Mouse (Mus musculus): Measurements from ENCODE around the gene Vcl. TPM values are rescaled to one million over a fixed set of nuclear protein-coding genes. Genes with fewer than 3 reads are reported as not detected.
A peak's percentile ranks its signal among the peaks of the same experiment; 100 is the strongest.

Vcl gene
- total RNA-seq, 4 experiments from 2014 or later: 78.2 to 176 (median 131) TPM

DNA sequence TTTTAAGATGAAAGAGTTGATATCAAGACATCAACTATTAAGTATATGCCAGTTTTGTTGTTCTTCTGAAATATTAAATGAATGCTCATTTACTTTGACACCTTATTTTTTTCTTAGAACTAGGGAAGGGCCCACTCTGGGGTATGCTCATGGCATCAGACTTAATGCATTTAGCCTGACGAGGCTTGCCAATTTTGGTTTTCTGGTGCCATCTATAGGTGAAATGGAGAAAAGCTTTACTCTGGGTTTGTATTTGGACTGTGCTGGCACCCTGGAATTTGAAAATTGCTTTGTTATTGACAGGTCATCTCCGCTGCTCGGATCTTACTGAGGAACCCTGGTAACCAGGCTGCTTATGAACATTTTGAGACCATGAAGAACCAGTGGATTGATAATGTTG, 89.8 kb downstream of the Vcl start:
- DNase-seq: no peak

DNA sequence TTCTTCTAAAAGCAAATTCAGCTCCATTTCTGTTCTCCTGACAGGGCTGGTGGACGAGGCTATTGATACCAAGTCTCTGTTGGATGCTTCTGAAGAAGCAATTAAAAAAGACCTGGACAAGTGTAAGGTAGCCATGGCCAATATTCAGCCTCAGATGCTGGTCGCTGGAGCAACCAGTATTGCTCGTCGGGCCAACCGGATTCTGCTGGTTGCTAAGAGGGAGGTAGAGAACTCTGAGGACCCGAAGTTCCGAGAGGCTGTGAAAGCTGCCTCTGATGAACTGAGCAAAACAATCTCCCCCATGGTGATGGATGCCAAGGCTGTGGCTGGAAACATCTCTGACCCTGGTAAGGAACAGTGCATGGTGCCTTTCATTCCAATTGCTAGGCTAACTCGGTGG, 91.2 kb downstream of the Vcl start:
- DNase-seq: no peak

DNA sequence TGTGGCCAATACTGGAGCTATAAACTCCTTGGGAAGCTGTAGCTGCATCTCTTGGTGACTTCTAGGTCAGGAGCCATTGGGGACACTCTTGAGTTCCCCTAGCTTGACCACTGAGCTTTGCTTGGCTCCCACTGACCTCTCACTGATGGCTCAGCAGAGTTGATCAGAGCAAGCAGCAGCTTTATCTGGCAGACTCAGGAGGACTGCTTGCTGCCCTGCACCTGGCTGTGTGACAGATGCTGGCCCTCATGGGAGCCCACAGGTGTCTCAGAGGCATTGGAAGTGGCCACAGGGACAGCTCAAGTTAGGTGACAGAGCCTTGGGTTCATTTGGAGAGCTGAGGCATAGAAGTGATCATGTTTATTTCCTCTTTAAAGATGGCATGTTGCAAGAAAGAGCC, 98.3 kb downstream of the Vcl start:
- no peak for DNase-seq

DNA sequence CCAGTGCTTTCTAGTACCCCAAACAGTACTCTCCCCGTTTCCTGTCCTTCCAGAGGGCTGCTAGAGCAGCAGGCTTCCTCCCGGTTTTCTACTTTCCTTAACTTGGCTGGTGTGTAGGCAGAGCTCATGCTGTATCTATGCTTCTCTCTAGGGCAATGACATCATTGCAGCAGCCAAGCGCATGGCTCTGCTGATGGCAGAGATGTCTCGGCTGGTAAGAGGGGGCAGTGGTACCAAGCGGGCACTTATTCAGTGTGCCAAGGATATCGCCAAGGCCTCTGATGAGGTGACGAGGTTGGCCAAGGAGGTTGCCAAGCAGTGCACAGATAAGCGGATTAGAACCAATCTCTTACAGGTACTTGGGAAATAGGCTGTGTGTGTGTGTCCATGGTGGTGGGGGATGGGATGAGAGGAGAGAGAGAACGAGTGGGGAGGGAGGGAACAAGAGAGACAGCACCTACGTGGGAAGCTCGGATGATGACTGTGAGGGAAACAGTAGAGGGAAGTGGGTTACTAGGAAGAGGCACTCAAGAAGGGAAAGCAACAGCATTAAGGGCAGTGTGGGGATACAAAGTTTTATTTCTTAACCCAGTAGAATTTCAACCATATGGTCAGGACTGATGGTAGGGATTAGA, 99.9 kb downstream of the Vcl start:
- DNase-seq: no peak

DNA sequence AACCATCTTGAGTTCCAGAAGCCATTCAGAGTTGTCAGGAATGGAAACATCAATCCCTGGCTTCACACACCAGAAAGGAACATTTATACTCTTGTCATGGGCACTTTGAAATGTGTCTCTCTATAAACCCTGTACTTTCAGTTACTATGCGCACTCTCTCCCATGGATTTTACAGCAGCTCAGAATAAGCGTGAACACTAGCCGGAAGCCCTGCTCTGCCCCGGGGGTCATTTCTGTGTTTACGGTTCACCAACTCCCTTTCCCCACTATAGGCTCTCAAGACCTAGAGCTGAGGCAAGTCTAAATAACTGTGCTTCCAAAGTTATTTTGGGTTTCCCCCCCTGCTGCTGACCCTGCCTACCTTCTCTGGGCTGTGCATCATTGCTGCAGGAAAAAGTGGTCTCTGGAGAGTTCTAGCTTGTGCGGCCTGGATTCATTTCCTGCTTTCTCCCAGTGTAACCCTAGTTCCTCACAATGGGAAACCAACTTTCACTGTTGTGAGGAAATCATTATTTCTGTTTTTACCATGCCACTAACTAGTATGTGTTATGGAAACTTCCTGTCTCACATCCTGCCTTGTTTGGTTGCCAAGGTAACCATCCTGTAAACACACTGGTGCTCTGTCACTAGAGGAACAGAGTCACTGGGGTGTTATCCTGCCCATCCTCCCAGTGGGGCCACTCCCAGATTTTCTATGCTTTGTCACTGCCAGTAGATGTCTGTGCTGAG, 102.7 kb downstream of the Vcl start:
- DNase-seq: peak; percentile 55

DNA sequence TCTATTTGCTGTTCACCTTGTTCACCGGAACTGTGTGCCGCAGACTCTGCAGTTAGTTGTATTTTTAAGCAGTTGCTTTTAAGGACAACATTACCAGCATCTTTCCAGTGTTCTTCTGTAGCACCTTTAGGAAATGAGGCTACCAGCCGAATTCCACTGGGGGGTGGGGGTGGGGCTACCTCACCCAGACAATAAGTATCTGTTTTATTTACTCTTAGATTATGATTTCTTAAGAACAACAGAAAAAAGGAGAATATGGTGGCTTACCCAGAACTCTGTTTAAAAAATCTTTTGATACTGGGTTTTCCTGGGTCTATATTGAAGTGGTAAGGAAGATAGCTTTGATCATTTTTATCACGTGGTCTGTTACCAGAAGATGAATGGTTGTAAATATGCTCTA, 105.1 kb downstream of the Vcl start:
- no peak for DNase-seq

DNA sequence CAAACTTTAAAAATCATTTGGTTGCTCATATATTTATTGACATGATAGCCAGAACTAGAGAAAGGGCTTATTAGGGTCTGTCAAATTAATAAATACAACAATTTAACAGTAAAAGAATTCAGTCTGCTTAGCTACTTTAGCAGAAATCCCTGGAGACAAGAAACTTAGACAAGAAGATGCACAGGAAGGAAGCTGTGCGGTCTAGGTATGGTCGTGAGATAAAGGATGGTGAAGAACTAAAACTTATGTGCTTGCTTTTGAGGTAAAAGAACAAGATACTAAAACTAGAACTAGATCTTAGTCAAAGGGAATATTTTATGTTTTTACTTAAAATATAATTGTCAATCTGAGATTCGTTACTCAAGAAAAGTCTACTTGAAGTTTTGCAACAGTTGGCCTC, 105.6 kb downstream of the Vcl start:
- DNase-seq: no peak

DNA sequence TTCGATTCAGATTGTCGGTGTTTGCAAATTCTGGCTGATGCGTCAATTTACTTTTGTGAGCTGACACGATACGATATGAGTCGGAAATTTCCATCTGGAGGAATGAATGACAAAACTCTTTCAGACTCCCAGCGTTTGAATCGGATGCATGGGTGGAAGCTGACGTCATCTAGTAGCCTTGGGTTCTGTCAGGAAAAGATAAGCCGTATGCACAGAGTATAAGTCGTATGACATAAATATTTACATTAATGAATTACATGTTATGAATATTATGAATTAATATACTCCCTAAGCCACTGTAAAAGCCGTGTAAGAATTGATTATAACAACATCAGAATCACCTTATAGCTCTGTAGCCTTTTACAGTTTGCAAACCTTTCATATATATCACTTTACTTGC, 109.9 kb downstream of the Vcl start:
- DNase-seq: no peak

DNA sequence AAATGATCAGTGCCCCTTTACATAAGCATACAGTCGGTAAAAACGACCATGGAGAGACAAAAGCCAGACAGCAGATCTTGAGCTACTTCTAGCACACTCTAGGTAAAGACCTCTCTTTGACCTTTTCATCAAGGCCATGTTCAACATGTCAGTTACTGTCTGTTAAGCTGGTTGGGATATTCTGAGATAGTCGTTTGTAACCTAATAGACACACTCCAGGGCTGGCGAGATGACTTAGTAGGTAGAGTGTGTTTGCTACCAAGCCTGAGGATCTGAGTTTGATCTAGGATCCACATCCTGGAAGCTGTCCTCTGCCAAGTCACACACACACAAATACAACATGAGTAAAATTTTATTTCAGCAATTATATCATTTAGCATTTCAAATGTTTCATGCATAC, 110.4 kb downstream of the Vcl start:
- no peak for DNase-seq

DNA sequence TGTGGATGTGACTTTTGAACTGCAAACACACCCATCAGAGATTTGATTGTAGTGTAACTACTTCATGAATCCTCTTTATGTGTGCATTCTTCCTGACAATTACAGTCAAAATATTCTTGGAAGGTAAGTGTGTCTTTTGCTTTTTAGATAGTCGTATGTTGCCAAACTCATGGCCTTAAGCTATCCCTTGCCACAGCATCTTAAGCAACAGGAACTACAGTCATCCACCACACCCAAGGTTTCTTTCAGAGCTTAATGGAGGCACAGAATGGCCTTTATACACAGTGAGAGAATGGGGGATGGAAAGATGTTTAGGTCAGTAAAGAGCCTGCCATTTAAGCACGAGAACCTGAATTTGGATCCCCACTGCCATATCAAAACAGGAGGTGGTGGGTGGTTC, 118.6 kb downstream of the Vcl start:
- no peak for DNase-seq

DNA sequence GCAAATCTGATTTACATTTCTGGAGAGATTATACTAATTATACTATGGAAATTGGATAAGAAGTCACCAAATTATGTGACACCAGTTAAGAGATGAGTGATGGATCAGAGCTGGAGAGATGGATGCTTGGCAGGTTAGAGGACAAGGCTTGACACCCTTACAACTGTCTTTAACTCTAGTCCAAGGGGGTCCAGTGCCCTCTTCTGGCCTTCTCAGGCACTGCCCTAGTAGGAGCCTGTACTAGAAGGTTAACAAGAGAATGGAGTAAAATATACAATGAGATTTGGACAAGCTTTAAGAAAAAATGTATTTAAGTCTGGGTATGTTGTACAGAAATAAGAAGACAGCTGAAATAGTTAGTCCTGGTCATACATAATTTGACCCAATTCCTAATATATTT, 119.7 kb downstream of the Vcl start:
- DNase-seq: no peak

DNA sequence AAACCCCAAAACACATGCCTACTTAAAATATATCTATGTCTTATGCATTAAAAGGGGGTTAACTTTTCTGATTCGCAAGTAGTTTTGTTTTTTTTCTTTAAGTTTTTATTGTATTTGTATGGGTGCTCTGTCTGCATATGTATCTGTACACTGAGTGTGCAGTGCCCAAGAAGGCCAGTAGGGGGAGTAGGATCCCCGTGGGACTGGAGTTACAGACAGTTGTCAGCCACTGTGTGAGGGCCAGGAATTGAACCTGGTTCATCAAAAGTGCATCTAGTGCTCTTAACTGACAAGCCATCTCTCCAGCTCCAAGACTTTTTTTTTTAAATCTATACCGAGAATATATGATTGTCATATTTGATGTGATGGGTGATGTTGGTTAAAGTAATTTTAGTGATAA, 121.5 kb downstream of the Vcl start:
- DNase-seq: no peak

DNA sequence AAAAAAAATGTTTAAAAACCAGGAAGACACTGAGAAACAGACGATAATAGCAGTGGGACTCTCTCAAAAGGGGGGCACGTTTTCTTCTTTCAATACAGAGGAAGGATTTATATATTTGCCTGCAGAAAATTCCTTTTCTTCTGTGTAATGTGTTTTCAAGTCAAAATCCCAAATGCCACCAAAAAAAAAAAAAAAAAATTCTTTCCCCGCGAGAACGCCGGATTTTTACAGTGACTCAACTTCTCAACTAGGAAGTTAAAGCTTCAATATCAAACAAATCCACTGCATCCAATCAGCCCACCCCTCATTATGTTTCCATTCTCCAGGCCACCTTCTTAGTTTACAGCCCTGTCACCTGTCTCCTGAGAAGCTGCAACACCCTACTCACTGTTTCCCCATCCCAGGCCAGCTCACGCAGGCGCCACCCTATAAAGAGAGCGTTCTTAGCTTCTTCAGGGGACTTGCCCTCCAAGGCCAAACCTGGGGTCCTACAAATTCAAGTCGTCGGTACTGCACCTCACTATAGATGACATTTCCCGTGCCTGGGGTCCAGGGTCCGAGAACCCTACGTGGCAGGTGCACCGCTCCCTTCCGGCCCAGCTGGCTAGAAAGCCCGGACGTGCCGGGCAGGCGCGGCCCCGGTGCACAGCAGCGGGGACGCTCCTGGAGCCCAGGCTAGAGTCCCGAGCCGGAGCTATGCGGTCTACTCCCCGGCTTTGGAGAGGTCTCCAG, 122.3 kb downstream of the Vcl start:
- no peak for DNase-seq

DNA sequence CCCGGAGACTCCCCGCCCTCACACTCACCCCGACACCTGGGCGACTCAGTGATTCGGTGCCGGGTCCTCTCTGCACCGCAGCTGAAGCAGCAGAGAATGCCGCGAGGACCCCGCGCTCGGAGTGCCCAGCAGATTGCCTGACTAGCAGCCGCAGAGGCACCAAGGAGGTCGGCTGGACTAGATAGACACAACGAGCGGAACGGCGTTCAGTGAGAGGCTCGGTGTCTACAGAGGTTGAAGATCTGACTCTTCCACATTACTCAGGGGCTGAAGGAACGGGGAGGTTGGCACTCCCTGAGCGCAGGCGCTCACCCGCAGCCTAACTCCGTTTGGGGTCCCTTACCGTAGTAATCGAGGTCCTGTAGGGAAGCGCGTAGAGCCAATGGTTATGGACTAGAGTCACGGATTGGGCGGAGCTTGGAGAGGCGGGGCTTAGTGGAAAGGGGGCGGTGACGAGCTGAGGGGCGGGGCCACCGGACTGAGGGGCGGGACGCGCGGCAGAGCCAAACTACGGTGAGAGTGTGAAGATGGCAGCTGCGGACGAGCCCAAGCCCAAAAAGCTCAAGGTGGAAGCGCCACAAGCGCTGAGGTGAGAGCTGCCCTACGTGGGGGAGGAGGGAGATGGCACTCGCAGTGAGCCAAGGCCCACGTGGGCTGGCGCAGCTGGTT, 123.0 kb downstream of the Vcl start, which contains the start of the genes Ap3m1 and Adk:
TSS of gene Ap3m1 (minus strand) at position 397 of the 669 bp plus-strand sequence.
TSS of gene Adk (plus strand) at position 463 of the 669 bp plus-strand sequence.
- peak; percentile 91 for DNase-seq

DNA sequence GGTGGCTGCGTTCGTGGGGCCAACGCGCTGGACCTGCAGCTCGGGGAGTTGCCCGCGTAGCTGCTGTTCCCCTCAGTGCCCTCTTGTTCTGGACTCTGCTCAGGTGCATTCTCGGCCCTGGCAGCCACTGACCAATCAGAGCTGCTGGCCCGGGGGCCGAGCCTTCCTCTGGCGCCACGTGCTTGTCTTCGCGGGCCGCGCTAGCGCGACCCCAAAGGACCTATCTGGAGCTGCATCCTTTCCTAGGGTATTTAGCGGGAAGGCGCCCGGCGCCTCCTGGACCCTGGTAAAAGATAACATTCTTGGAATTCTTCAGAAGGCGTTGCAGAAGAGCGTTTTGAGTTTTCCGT, 123.6 kb downstream of the Vcl start:
- peak; percentile 69 for DNase-seq

DNA sequence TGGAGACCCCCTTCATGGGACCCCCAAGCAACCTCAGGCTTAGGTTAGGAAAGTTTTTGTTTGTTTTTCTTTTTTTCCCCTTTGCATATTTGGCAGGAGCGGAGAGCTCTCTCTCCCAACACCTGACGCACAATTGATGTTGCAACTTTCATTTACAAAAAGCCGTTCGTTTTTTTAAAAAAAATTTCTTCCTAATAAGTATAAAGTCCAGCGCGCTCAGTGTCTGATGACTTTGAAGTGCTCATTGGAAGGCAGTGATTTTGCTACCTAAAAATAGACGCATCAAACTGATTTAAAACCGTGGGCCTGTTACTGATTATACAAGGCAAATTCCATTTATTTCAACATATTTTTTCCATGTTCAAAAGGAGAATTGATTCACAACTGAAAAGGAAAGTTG, 124.0 kb downstream of the Vcl start:
- DNase-seq: no peak

DNA sequence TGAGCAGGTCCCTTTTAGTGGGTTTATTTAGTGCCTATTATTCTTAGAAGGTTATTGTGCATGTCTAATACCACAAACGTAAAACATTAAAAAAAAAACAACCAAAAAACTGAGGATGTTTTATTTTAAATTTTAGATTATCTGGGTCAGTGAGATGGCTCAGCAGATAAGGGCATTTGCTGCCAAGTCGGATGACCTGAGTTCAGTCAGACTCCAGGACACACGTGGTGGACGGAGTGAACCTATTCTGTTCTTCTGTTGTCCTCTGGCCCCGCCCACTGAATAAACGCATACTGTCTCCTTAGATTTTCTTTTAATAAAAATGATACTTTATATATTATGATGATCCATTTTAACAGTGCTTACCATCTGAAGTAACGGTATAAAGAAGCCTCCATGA, 124.4 kb downstream of the Vcl start:
- DNase-seq: no peak

DNA sequence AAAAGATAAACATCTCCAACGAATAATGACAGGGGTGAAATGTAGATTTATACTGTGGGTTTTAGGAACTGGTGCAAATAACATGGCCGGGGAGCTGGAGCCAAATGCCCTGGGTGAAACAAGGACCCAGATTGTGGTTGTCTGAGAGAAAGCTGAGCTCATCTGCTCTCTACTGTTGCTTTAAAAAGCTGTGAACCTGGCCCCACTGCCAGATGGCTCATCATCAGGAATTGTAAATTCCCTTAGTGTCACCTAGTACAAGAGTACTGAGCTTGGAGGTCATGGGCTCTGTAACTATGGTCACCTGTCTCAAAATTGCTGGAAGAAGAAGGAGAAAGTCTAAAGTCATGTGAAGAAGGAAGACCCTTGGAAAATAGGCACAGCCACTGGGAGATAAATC, 129.8 kb downstream of the Vcl start:
- no peak for DNase-seq

DNA sequence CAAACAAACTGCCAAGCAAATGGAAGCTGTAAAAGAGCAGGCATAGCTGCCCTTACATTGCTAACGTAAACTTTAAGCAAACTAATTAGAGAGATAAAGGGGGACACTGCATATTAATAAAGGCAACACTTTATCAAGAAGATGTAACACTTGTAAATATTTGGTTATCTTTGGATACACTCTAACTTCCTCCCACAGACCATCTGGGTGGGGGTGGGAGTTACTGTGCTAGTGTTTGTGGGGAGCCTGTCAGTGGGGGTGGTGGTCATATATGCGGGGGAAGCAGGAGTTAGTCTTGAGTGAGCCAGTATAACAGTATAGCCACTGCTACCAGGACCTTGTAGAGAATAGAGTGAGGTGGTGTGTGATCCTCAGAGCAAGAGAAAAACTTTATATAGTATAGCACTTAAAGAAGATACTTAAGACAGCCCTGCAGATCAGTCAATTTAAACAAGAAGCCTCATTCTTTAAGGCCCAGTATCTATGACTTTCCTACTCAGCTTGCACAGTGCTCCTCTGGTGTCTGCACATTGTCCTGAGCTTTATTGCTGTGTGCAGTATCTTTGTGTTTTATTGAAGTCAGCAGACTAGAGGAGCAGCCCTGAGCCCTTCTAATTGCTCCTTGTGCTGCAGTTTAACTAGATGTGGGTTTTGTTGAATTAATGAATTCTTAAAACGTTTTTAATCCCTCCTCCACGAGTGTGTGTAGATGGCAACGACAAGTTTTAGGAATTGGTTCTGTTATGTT, 133.7 kb downstream of the Vcl start:
- no peak for DNase-seq

DNA sequence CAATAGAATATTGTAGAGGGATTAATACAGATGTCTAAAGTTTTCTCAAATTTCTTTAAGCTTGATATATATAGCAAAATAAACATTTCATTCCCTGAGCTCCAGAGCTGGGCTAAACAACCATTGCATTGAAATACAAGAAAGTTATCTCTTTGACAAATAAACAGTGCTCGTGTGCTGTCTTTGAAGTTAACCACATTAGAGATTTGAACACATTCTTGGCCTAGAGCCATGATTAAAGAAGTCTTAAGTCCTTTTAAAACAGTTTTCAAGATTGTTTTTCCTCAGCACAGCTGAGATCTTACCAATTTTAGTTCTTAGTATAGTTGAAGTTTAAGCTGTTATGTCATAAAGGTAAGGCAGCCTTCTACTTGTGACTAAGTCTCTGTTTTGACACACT, 135.1 kb downstream of the Vcl start:
- DNase-seq: no peak

DNA sequence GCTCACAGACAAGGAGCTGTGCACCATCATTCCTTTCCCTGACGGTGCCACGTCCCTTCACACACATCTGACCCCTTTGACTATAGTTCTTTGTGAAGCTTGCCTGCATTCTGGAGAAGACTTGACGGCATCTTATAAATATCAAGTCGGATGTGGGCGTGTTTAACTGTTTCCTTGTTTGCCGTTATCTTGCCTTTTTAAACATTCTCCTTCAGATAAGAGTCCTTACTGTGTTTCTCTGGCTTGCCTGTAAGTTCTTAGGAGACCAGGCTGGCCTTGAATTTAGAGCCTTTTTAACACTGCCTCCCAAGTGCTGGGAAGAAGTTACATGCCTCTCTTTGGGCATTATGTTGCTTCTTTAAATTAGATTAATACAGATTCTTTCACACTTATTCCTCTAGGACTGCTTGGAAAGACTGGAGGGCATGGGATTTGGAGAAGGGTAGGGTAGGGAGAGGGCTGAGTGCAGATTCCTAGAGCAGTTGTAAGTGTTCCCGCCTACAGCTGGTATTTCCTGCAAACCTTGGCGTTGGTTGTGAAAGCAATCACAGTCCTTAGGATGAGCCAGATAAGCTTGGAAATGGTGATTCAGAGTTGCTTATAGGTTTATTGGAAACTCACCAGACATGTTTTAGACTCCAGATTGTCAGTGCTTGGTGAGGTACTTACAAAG, 136.4 kb downstream of the Vcl start:
- DNase-seq: no peak

DNA sequence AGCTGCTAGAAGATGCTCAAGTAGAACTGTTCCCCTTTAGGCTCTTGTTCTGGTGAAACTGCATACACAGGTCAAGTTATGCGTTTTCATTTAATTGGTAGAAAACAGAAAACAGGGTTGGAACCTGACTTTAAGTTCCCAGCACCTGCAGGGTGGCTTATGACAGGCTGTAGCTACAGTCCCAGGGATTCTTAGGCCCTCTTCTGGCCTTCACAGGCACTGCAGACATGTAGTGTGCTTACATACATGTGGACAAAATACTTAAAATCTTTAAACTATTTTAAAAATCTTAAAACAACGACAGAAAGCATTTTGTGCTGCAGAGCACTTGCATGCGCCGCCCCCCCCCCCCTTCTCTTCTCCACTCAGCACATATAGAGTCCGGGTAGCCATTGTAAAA, 140.4 kb downstream of the Vcl start:
- no peak for DNase-seq

All from adrenal gland, adult 8-10 months (tissue).